Mouse (Mus musculus) colon, adult 2 months (tissue): ENCODE results near the gene Grb7. TPM values are rescaled to one million over a fixed set of nuclear protein-coding genes. Genes with fewer than 3 reads are reported as not detected.

Source experiments
- polyA plus RNA-seq: library from polyadenylated mRNA; depleted of rRNA; stranded (reverse); fragments of >200 nt; gene quantifications from 2 replicates; pipeline ENCODE4 v1.2.3, GENCODE M21; 2012; rRNA removed

Grb7 gene
- 120 and 136 TPM in 2 replicates for polyA plus RNA-seq

GRCm38 (mm10) chr11:98446213-98446561 is at the start of gene Grb7:
Gene Grb7, plus strand, starts transcription at chr11:98446394.

DNA sequence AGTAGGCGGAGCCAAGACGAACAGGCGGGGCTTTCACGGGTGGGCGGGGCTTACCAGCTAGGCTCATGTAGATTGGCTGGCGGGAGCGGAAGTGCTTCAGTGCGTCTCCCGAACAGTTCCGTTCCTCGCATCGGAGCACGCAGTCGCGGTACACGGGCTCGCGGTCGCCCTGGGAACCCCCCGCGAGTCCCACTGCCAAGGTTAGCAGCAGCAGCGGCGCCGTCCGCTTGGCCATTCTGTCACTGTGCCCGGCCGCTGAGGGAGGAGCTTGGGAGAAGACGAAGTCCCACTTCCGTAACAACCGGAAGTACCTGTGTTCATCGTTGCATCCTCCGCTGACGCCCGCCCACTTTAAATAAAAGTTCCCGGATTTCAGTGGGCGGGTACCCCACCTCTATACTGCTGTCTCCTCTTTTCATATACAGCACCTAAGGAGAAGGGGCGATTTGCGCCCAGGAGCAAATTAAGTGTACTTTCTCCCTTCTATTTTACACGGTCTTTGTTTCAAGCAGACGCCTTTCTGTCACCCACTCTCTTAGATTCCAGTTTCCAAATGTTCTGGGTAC is 46.0 kb upstream of the Grb7 start, which contains the start of gene Pgap3:
TSS of gene Pgap3 (minus strand) at position 330 of the 566 bp plus-strand sequence.

GRCm38 (mm10) chr11:98412273-98412796 is 33.9 kb upstream of the Grb7 start, which contains the start of gene Erbb2:
Gene Erbb2, plus strand, starts transcription at chr11:98412470.

DNA sequence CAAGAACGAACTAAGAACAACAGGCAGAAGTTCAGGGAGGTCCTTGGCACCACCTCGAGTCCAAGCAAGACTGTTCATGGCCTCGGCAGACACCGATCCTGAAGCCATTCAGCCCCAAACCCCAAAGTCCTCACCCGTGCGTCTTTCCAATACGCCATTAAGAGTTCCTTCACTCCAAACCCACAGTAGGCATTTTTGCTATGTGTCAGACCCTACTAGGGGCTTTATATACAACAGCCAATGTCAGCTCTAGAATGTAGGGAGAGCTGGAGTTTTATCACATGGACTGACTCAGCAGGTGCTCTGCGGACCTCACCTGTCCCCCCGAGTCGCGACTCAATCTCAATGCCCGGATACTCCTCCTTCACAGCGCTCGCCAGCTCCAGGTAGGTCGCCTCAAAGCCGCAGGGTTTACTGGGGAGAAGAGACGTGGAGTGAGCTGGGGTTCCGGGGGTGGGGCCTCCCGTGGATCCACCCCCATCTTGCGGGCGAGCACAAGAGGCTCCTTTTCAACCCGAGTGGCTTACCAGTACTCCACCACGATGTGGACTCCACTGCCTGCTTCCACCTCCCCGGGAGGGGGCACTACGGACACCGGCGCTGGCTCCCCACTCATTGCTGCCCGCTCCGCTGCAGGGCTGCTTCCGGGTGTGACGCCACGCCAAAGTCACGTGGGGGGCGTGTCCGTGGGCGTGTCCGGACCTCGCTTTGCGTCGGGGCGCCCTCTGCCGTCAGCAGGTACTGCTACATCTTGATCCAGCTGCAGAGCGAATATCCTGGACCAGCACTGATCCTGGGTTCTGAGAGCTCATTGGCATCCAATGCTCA is 7.6 kb upstream of the Grb7 start, which contains the start of gene Mien1:
TSS of gene Mien1 (minus strand) at position 661 of the 828 bp plus-strand sequence.

Other genes starting within 250 kb of the Grb7 start
- gene Cdk12, start 243.3 kb upstream of the Grb7 start, polyA plus RNA-seq, result 9.5 and 11.4 TPM in 2 replicates
- 0.05 TPM in 1 of 2 replicates, not detected in the other for gene Neurod2, start 116.7 kb upstream of the Grb7 start, polyA plus RNA-seq
- 327 and 357 TPM in 2 replicates for gene Ppp1r1b, start 98.0 kb upstream of the Grb7 start, polyA plus RNA-seq
- 156 and 194 TPM in 2 replicates for gene Stard3, start 88.0 kb upstream of the Grb7 start, polyA plus RNA-seq
- gene Tcap, start 62.6 kb upstream of the Grb7 start, polyA plus RNA-seq, result 0.90 and 0.94 TPM in 2 replicates
- gene Pnmt, start 59.9 kb upstream of the Grb7 start, polyA plus RNA-seq, result not detected in 2 replicates
- 53.6 and 64.8 TPM in 2 replicates for gene Pgap3, start 45.9 kb upstream of the Grb7 start, polyA plus RNA-seq
- 115 and 133 TPM in 2 replicates for gene Erbb2, start 33.9 kb upstream of the Grb7 start, polyA plus RNA-seq
- 70.4 and 77.0 TPM in 2 replicates for gene Mien1, start 7.4 kb upstream of the Grb7 start, polyA plus RNA-seq
- gene Ikzf3, start 99.6 kb downstream of the Grb7 start, polyA plus RNA-seq, result 2.0 and 3.7 TPM in 2 replicates
- gene Zpbp2, start 104.7 kb downstream of the Grb7 start, polyA plus RNA-seq, result 0.07 TPM in 1 of 2 replicates, not detected in the other
- gene Ormdl3, start 141.0 kb downstream of the Grb7 start, polyA plus RNA-seq, result 45.6 and 52.7 TPM in 2 replicates
- gene Lrrc3c, start 151.9 kb downstream of the Grb7 start, polyA plus RNA-seq, result not detected in 2 replicates
- gene Gm12355, start 179.3 kb downstream of the Grb7 start, polyA plus RNA-seq, result not detected in 2 replicates
- gene Gsdma3, start 180.0 kb downstream of the Grb7 start, polyA plus RNA-seq, result not detected in 2 replicates
- gene Gsdma2, start 200.4 kb downstream of the Grb7 start, polyA plus RNA-seq, result not detected in 2 replicates
- 0.69 and 0.73 TPM in 2 replicates for gene Gsdma, start 218.0 kb downstream of the Grb7 start, polyA plus RNA-seq
- 141 and 155 TPM in 2 replicates for gene Psmd3, start 236.2 kb downstream of the Grb7 start, polyA plus RNA-seq